Mouse (Mus musculus) left cerebral cortex, adult 8-10 months (tissue): ENCODE results near the gene Aifm2. TPM values are rescaled to one million over a fixed set of nuclear protein-coding genes. Genes with fewer than 3 reads are reported as not detected.
A peak's percentile ranks its signal among the peaks of the same experiment; 100 is the strongest.

Source experiments
- DNase-seq, 2 experiments: peaks; one replicate each; pipeline ENCODE4 v3.0.0; 2022; ENCODE audit warnings: low spot score in 2 of 2
- microRNA-seq, 2 experiments: library from miRNA; unstranded; fragments of <30 nt; microRNA quantifications; one replicate each; pipeline ENCODE4 v1.2.0; 2022
- total RNA-seq, 4 experiments: library from RNA; stranded (reverse); gene quantifications; 2 replicates each; pipeline ENCODE4 v1.2.4; 2022

Aifm2 gene
- total RNA-seq, 4 experiments from 2014 or later = 9.6 to 10.8 (median 10.2) TPM

DNA sequence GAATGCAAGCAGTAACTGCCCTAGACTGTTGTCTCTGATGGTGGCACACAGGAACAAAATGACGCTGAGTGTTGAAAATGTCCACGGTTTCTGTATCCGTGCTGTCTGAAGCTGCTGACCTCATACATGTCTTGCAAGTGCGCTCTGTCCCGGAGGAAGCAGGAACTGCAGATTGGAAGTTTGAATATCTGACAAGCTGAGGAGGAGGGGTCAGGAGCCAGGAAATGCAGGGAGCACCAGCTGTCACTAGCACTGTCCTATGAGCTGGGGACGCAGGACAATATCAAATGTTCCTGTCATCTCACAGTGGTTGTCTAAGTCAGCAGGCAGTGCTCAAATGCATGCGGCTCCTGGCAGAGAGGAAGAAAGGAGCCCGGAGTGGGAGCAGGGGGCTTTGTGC lies 49.6 kb downstream of the Aifm2 start:
- DNase-seq = no peak

DNA sequence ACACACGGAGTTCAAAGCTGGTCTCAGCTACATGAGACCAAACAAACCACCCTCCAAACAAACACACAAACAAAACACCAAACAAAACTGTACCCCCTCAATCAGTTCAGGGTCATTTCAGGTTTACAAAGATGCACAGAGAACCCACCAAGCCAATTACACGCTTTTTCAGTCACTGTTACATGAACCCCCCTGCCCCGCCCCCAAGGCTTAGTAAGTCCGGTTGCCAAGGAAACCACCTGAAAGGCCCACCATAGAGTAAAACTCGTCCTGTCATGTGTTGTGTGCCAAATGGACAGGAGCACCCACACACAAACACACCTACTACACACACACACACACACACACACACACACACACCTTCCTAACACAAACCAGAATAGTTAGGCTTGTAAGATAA lies 50.5 kb downstream of the Aifm2 start:
- no peak for DNase-seq

DNA sequence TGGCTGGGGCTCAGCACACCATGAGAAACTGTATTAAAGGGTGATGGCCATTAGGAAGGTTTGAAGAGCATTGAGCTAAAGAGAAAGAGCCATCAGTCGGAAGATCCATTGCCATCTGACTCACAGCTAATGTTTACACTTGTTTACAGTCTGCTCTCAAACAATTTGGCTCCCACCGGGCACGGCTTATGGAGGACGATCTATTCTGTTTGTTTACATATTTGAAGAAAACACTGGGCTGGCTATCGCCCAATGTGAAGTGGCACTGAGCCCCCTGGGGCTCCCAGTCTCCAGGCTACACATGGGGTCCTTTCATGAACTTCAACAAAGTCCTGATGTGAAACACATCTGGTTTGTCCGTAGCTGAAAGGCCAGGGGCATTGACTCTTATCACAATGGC lies 51.7 kb downstream of the Aifm2 start:
- no peak for DNase-seq

- DNase-seq = no peak
Observed at GRCm38 (mm10) chr10:61781461-61782128, 66.5 kb downstream of the Aifm2 start.

DNA sequence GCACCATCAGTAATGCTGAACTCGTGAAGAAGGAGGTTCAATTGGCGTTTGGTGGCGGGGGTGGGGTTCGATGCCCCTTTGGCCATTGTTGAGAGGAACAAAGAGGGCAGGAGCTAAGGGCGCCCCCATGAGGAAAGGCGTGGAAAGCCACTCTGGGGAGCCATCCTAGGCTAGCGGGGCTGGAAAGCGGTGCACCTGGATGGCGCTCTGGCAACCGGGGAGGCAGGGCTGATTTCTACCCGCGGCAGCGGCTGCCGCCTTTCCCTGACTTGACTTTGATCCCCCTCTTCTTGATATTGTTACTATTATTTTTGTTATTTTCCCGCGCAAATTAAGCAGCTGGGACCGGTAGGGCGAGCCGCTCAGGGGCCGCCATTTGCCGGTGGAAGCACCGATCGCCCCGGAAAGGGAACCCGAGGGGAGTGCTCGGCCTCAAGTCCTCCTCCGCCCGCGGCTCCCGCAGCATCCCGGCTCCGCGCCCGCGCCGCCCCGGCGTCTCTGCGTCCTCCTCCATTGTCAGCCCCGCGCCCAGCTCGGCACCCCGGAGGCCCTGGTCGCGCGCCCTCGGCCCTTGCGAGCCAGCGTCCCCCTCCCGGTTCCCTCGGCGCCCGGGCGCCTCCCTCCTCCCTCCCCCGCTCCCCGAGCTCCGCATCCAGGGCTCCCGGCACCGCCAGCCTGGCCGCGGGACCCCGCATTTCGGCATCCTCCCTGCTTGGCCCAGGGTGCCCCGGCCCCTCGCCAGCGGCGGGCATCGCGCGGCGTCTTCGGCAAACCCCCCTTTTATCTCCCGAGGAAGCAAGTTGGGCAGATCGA lies 67.9 kb downstream of the Aifm2 start:
- peak; percentile 59 to 64 for DNase-seq

- DNase-seq = peak; percentile 54 to 73
Observed at GRCm38 (mm10) chr10:61783621-61784251, 68.7 kb downstream of the Aifm2 start, which contains the start of gene H2afy2. Gene H2afy2 (minus strand): TSS chr10:61784147.

GRCm38 (mm10) chr10:61784414-61784813 lies 69.4 kb downstream of the Aifm2 start:
- no peak for DNase-seq

DNA sequence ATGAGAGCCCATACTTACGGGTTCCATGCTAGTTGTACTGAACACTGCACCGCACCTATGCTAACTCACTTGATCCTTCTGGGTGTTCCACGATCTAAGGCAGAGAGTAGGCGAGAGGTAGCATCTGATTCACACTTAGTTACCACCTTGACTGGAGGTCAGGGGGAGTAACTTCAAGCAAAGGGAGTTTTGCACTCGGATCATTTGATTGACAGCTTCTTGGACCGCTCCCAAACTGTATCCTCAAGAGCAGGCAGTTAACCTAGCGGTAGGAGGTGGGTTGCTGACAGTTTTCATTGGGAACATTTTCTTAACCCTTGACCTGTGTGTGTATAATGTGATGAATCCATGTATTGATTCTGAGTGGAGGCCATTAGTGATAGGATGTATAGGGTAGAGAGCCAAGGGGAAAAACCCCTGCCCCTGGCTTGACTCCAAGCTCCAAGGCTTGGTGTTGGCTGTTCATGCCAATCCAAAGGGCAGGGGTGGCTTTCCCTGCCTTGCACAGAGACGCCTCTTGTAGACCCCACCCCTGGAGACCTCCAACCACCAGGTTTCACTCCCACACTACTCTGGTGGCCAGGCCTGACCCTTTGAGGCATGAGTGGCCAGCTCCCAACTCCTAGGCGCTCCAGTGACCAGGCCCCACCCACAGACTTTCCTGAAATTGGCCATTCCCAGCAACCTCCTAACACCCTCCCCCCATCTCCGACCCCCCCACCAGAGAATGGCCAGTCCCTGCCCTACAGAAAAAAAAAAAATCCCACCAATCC lies 72.7 kb downstream of the Aifm2 start:
- no peak for DNase-seq

GRCm38 (mm10) chr10:61788499-61788898 lies 73.4 kb downstream of the Aifm2 start:
- DNase-seq = no peak

Small RNA genes within 50 kb of the gene (microRNA-seq; reads per million reads assigned to microRNA genes)
- gene Mir5108 = 0 reads per million in 2 experiments

Other genes starting within 250 kb of the Aifm2 start
- gene Lrrc20, start 239.5 kb upstream of the Aifm2 start, total RNA-seq = 10 to 100 TPM; 18.8 to 22.2 (median 20.4) TPM
- gene Npffr1, start 119.8 kb upstream of the Aifm2 start, total RNA-seq = 1 to 10 TPM; 1.9 to 3.2 (median 2.9) TPM
- 100 to 1,000 TPM; 101 to 116 (median 111) TPM for gene Ppa1, start 66.7 kb upstream of the Aifm2 start, total RNA-seq
- gene Sar1a, start 35.0 kb upstream of the Aifm2 start, total RNA-seq = 100 to 1,000 TPM; 117 to 135 (median 124) TPM
- gene Tysnd1, start 19.7 kb upstream of the Aifm2 start, total RNA-seq = 10 to 100 TPM; 18.4 to 23.4 (median 20.7) TPM
- gene H2afy2, start 68.9 kb downstream of the Aifm2 start, total RNA-seq = 10 to 100 TPM; 18.9 to 24.8 (median 19.9) TPM